Mouse (Mus musculus): ENCODE results near the gene Olfml1.

Olfml1 gene

DNA sequence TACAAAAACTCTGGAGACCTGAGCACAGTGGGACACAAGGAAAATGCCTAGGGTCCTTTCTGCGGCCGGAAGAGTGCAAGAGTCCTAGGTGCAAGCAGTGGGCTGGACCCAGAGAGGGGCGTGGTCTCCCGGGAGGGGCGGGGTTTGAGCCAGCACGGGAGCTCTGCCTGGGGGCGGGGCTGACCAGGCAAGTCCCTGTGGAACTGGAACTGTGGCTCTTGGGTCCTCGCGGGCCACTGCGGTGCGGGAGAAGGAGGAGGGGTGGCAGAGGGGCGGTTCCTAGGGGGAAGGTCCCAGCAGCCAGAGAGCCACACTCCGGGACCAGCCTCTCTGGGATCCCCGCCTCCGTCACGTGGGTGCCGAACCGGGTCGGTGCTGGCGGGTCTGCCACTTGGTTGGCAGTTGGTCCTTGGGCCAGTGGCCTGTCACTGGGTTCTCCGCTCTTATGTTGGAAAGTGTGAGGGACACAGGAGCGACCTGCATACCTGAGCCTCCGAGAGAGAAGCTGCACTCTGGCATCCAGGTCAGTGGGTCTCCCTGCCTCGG, 27.7 kb downstream of the Olfml1 start, which contains the start of gene Ppfibp2:
Gene Ppfibp2, plus strand, starts transcription at position 351 of the 546 bp plus-strand sequence.
- peak; percentile 88 for DNase-seq (ENCODE audit: low read depth, low spot score)

DNA sequence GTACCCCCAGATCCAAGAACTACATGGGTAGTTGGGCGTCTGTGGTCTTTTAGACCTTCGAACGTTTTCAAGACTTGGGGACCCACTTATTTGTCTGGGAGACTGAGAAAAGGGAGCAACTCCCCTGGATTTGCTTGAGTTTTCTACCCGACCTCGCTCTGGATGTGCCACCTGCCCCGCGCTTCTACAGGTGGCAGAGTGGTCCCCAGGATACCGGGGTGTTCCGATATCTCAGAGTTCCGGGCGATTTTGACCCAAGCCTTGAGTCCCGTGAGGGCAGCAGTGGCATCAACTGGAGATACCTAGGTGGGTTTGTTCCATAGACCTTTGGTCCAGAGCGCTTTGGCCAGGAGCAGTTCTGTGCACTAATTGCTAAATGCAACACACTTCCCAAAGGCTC, 28.2 kb downstream of the Olfml1 start:
- no peak for DNase-seq (ENCODE audit: low read depth, low spot score)

DNA sequence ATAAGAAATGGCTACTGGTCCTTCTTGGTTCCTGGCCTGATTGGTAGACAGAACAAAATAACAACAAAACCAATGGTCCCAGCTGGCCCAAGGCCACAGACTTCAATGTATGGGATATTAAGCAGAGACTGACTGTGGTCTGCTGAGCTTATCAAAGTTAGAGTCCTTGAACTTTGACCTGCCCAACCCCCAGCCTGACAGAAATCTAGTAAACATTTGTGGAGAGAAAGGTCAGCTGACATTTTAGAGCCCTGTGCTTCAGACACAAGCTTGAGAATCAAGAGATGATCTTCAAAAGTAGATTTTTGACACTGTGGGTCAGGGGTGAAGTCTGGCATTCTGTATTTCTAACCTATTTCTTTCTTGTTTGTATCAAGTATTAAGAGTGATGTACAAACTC, 29.5 kb downstream of the Olfml1 start:
- no peak for DNase-seq (ENCODE audit: low read depth, low spot score)

DNA sequence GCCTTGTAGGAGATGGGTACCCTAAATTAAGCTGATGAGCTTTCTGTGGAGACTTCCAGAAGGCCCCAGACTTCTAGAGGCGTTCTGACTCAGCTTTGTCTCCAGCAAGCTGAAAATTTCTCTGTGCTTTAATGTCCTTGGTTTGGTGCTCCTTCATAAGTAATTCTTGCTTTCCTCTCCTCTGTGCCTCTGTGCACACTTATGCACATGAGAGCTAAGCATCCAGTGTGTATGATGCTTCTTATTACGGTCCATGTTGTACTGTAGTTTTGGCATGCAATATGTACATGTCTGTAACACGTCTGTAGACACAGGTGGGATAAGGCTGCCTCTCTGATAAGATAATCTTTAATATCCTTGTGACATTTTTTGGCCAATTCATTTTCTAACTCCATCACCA, 30.7 kb downstream of the Olfml1 start:
- DNase-seq (ENCODE audit: low read depth, low spot score): no peak

DNA sequence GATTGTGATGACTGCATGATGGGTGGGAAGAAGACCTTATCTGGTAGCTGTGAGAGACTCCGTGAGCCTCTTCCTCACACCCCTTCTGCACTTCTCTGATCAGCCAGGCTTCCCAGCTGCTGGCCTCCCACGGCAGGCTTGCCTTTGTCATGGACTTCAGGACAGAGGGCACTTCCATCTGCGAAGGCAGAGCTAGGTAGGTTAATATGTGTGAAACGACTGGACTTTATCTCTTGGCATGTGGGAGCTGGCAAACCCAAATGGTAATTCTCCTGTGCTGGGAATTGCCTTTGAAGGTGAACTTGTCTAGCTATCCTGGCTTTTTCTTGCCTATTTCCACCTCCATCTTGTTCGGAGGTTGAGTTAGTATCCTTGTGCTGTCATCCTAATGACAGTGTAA, 33.4 kb downstream of the Olfml1 start:
- DNase-seq (ENCODE audit: low read depth, low spot score): no peak

DNA sequence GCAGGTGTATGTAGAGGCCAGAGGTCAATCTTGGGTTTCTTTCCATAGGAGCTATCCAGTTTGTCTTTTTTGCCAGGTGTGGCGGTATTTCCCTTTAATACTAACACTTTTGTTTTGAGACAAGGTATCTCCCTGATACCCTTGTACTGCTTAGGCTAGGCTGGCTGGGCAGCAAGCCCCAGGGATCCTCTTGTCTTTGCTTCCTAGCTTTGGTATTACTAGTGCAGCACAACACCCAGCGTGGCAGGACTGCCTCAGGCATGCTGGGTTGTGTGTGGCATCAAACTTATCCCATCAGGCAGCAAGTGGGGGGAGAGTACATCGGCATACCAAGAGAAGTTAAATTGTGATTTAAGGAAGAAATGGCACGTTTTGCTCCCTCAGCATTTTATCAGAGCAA, 35.3 kb downstream of the Olfml1 start:
- no peak for DNase-seq (ENCODE audit: low read depth, low spot score)

DNA sequence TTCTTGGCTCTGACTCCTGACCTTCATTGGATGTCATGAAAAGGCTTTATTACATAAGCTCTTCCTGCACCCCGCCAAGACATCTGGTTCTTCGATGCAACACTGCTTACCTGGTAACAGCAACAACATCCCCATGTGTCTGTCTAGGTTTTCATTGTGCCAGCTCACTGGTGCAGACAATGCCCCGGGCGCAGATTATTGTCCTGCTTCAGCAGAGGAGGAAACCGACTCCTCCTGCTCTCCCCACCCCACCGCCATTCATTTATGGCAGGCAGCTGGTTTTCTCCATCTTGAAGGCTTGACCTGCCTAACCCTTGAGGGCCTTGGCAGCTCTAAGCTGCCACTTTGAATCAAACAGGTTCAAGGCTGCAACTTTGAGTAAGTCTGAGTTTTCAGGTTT, 35.7 kb downstream of the Olfml1 start:
- no peak for DNase-seq (ENCODE audit: low read depth, low spot score)

DNA sequence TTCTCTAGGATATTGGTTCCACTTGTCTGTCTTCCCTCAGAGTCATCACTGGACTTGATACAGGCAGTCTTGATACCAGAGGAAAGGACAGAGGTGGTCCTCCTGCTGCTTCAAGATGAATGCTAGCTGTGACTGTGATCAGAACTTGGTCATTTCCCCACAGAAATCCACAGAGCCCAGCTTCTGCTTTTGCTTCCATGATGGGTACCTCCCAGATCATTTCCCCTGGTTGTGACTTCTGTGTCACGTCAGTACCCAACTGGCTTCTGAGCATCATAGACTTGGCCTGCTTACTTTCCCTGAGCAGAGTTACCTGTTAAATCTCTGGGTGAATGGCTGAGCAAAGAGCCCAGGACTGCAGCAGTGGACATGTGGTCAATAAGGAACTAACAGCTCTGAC, 40.5 kb downstream of the Olfml1 start:
- no peak for DNase-seq (ENCODE audit: low read depth, low spot score)

DNA sequence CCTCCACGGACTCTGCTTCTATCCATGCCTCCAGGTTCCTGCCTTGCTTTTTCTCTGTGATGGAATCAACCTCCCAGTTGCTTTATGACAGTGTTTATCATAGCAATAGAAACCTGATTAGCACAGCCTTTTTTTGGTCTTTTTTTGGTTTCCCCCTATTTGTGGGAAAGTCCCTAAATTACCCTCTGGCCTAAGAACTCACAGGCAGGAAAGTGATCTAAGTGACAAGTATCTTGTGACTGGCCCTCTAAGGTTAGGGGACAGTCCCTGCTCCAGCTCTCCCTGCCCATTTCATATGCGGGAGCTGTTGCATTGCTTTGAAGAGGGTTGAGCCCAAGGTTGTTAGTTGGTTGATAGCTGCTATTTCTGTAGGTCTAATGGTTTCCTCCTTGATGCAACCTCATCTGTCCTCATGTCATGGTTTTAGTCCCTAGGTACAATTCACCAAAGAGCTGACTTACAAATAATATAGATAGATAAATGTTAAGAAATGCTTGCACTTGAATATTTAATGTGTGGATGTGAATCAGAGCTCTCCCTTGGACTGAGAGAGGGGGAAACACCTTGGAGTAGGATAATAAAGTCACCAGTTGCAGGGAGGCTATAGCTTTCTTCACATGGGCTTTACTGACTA, 42.5 kb downstream of the Olfml1 start:
- no peak for DNase-seq (ENCODE audit: low read depth, low spot score)

DNA sequence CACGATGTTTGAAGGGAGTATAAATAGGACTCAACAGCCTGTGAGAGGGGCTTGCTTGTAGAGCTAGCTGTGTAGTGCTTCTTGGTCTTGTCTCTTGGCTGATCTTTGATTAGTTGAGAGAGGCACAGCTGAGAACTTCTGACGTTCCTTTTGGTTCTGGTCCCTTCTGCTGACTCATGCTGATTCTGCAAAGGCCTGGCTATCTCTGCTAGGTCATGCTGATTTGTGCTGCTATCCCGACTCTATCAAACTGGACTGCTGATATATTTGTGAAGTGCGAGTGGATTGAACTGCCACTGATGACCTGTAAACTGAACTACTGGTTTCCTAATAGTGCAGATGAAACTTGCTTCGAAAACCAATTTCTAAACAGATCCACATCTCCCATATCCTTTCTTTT, 43.6 kb downstream of the Olfml1 start:
- no peak for DNase-seq (ENCODE audit: low read depth, low spot score)

DNA sequence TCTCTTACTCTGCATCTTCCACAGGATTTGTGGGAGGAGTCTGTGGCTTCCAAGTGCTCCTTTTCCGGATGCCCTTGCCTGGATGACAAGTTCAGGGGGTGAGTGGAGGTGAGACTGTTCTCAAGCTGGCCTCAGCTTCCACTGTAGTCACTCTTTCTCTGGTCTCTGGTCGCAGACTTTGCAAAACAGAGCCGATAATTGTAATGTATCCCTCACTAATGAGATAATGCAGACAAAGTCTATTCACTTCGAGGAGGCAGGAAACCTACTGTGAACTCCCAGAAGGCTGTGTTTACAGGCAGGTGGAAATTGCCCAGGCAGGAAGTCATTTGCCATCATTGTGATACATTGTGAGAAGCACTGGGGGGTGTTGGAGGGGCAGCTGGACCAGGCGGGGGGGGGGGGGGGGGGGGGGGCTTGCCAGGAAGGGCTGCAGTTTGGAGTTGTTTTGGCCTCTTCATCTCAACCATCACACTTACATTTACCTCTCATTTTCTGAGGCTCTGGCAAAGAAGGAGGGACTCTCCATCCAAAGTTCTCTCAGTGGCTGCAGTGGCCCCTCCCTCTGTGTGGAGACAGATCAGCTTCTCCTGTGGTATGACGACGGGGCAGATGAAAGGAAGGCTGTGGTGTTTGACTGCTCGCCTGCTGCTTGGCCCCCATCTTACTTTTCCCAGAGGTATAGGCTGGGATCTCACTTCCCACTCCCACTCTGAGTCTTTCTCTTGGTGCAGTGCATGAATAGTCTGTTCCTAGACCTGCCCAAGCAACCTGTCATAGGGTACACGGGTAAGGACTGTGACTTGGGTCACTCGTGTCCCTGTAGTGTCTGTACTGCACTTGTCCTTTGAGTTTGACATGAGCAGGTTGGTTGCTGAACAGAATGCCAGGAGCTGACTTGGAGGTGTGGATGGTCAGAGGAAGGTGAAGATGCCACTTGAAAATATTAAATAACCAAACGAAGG, 51.1 kb downstream of the Olfml1 start:
- DNase-seq (ENCODE audit: low read depth, low spot score): no peak

DNA sequence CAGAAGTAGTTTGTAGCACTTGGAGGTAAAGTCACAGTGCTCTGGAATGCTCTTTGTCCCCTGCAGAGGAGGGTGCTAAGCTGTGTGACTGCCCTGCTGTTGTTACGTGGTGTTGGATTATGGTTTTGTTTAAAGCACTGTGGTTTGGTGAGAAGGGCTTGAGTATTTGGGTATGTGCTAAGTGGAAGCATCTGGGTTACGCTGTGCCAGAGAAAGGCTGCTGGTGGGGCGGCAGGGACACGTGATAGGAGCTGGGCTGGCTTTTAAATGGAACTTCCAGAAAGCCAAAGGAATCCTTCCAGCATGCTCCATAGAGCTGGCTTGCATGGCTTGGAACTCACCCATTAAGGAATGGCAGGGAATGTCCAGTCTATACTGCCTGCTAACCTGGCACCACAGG, 52.0 kb downstream of the Olfml1 start:
- DNase-seq (ENCODE audit: low read depth, low spot score): no peak

DNA sequence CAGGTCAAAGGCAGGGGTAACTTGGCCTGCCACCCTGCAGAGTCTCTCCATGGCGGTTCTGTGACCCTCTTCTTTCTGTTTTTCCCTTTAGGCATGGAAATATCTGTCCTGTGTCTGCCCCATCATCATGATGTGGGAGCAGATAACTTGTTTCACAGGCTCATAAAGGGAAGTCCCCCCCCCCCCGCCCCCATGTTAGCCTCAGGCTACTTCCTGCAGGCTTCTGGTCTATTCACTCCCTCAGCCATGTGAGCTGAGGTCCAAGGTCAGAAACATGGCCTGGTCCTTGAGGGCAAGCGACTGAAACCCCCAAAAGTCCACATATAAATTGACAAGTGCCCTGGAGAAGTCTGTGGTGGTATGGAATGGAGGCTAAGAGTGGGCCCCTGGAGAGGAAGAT, 52.9 kb downstream of the Olfml1 start:
- no peak for DNase-seq (ENCODE audit: low read depth, low spot score)

DNA sequence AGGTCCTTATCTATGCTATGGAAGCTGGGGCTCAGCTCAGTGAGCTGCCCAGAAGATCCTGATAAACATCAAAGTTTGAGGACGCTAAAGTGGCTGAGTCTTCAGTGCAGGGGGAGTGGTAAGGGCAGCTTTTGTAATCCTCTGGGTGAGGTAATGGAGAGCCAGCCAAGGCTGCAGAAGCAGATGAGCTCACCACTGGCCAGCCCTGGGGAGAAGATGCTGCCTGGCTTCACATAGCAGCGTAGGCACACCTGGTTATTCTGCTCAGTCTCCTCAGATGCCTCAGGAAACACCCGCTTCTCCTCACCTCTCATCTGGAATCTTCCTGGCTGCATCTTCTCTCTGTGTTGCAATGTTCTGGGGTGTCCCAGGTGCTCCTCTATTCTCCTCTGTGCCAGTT, 57.2 kb downstream of the Olfml1 start:
- DNase-seq (ENCODE audit: low read depth, low spot score): no peak

DNA sequence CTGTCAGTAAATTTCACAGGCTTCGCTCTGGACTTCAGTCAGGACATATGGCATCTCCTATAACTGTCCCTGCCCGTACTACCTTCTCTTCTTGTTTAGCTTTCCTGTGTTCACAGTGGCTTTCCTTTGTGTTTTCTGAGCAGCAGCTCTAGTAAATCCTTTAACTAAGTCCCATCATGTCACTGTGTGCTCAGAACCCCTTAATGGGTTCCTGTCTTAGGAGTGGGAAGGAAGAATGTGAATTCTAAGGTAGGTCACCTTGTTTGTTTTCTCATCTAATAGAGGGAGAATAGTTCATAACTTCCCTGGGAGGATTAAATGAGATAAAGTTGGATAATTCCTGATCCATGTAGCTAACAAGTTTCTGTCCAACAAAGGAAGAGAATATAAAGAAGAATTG, 57.8 kb downstream of the Olfml1 start, which contains the start of gene 5330417H12Rik:
Gene 5330417H12Rik, minus strand, starts transcription at position 101 of the 400 bp plus-strand sequence.
- no peak for DNase-seq (ENCODE audit: low read depth, low spot score)

DNA sequence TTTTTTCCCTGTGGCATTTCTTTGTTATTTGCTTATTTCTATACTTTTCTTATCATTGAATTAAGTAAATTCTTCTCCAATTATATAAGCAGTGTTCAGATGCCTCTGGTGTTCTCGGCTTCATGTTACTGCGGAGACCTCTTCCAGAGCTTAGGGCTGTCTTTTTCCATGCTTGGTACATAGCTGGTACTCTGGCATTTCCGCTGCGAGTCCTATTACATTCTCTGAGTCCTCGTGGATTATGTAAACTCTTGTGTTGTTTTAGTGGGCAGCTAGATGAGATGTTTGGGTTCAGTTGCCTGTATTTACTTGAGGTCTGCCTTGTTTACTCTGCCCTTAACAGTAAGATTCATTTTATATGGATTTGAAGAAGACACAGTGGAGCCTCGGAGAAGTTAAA, 58.5 kb downstream of the Olfml1 start:
- DNase-seq (ENCODE audit: low read depth, low spot score): no peak

DNA sequence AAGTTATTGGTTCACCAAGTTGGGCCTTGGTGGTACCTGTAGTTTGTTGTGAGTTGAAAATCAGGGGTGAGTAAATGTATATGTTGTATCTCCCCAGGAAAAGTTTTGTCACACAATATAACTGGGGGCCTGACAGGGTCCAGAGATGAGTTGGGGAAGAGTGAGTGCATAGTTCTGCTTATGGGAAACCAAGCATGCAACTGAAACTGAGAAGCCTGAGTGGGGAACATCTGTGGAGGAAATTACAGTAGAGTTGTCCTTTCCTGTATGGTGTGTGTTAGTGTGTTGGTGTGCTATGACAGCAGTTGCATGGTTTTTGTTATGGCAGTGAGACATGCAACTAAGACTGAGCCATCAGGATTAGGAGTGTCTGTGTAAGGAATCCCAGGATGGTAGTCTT, 61.1 kb downstream of the Olfml1 start:
- no peak for DNase-seq (ENCODE audit: low read depth, low spot score)

DNA sequence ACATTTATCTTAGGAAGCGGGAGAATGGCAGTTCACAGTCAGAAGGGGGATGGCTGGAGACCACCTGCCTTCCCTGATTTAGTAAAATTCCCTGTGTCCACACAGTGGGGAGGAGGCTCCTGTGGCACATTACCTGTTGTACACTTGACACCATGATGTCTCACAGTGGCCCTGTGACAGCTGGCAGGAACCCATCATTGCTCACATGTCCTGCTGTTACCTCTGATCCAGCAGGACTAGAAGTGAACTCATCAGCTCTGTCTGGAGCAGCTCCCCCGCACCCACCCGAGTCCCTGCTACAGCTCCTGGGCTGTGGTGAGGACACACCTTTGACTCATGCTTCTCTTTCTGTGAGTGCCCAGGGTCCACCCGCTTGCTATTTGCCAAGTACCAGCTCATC, 66.0 kb downstream of the Olfml1 start:
- DNase-seq (ENCODE audit: low read depth, low spot score): no peak

DNA sequence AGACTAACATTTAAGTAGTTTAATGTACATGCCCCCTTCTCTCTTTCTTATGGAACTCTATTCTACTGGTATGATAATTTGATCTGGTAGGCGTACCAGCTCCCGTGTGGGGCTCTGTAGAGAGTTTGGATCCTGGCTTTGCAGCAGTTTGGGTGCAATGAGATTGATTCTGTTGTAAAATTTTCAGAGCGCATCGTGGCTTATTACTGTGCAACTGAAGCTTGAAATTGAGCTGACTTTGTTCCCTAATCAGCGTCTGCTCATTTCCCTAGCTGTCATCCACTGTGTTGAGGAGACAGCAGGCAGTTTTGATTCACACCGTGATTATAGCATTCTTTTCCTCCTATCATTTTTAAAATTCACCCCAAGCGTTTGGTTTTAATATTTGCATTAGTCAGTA, 70.2 kb downstream of the Olfml1 start:
- no peak for DNase-seq (ENCODE audit: low read depth, low spot score)

DNA sequence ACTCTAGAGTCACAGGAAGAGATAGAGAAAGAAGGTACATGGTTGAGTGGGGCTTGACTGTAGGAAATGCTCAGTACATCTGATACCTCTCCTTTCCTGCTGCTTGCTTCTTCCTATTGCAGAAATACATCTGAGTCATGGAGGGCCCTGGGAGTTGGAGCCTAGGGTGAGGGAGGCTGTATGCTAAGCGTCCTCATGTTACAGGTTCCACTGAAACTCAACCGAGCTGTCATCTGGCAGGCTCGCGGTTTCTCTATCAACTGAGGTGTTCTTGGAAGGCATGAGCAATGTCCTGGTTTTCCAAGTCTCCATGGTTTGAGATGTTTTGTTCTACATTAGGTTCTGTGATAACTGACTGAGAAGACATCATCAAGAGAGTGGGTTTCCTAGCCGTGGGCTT, 70.8 kb downstream of the Olfml1 start:
- DNase-seq (ENCODE audit: low read depth, low spot score): no peak
